Mouse (Mus musculus): ENCODE measurements around the gene Gm37240. TPM values are rescaled to one million over a fixed set of nuclear protein-coding genes. Genes with fewer than 3 reads are reported as not detected.

Gm37240 gene
- polyA plus RNA-seq, 1 experiment = 0.77 TPM

- H3K4me1 ChIP-seq (ENCODE audit: control insufficient read depth, insufficient read depth, low read length) = peaks cover 11% of the 10 kb centered on the region; the same call in 1 of the 2 replicates
- no peaks in the 10 kb centered on the region for H3K27me3 ChIP-seq (ENCODE audit: control insufficient read depth, insufficient read depth, low read length)
- 29% methylated on average over 4 of the region's 4 CpGs for WGBS
- TF ChIP-seq CTCF (IDR thresholded peaks at IDR 0.05; ENCODE audit: borderline replicate concordance, insufficient read depth, low read depth, low read length) = no peak
- no peak for TF ChIP-seq POLR2A (IDR thresholded peaks at IDR 0.05; ENCODE audit: borderline replicate concordance, insufficient read depth, low read length)
- H3K4me3 ChIP-seq (replicated peaks; ENCODE audit: insufficient read depth, low read depth, low read length) = no peak overlapping the region
- no peak for DNase-seq
- H3K27ac ChIP-seq (ENCODE audit: insufficient read depth, low read length) = no peak overlapping the region
Observed at GRCm38 (mm10) chr3:84967364-84967763, 920.0 kb downstream of the Gm37240 start.

DNA sequence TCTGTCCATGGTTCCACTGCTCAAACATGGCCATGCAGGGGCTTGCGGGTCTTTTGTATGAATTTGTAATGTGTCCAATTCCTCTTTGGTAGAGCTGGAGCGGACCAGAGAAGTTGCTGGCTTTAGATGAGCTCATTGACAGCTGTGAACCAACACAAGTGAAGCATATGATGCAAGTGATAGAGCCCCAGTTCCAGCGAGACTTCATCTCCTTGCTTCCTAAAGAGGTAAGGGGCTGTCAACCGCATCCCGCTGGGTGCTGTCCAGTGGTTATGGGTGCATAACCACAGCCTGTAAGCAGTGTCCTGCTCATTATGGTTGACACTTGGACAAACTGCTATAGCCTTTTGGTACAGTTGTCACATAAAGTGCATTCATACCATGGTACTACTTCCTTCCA lies 922.2 kb downstream of the Gm37240 start:
- TF ChIP-seq CTCF (IDR thresholded peaks at IDR 0.05; ENCODE audit: borderline replicate concordance, insufficient read depth, low read depth, low read length) = no peak
- Histone ChIP-seq H3K27me3 (ENCODE audit: control insufficient read depth, insufficient read depth, low read length) (no peaks in the 10 kb centered on the region), H3K4me1 (ENCODE audit: control insufficient read depth, insufficient read depth, low read length) (peaks cover 14% of the 10 kb centered on the region; the same call in 1 of the 2 replicates), H3K4me3 (replicated peaks; ENCODE audit: insufficient read depth, low read depth, low read length) (no peak overlapping the region), H3K27ac (ENCODE audit: insufficient read depth, low read length) (no peak overlapping the region)
- no peak for DNase-seq
- 38% methylated on average over 5 of the region's 5 CpGs for WGBS

DNA sequence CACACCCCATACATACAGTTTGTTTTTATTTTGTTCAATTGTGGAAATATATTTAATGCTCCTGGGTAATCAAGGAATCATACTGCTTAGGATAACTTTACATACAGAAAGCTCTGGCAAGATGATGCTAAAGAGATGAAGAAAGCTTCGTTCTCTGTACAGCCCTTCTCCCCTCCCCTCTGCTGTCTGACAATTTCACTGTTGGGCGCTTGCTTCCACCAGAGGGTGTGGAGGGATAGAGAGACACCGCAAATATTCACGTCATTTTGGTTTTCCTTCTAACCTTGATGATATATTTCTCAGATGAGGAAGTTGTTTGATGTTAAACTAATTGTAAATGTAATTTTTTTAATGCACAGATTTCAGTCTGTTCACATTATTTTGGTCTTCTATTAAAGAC lies 931.5 kb downstream of the Gm37240 start:
- DNase-seq = peak in 1 of 2 experiments; percentile 63
- no peak overlapping the region for H3K27ac ChIP-seq (ENCODE audit: insufficient read depth, low read length)
- 8% methylated on average over 4 of the region's 4 CpGs for whole genome bisulfite sequencing
- TF ChIP-seq CTCF (IDR thresholded peaks at IDR 0.05; ENCODE audit: borderline replicate concordance, insufficient read depth, low read depth, low read length) (peak; percentile 59), POLR2A (IDR thresholded peaks at IDR 0.05; ENCODE audit: borderline replicate concordance, insufficient read depth, low read length) (no peak)
- H3K4me1 ChIP-seq (ENCODE audit: control insufficient read depth, insufficient read depth, low read length) = peaks cover 3% of the 10 kb centered on the region; the same call in 1 of the 2 replicates
- peak overlapping the region; percentile 31 for H3K4me3 ChIP-seq (replicated peaks; ENCODE audit: insufficient read depth, low read depth, low read length)
- no peaks in the 10 kb centered on the region for H3K27me3 ChIP-seq (ENCODE audit: control insufficient read depth, insufficient read depth, low read length)

GRCm38 (mm10) chr3:84955011-84955775 lies 932.1 kb downstream of the Gm37240 start:
- H3K4me3 ChIP-seq (replicated peaks; ENCODE audit: insufficient read depth, low read depth, low read length) = peak overlapping the region; percentile 99
- H3K4me1 ChIP-seq (ENCODE audit: control insufficient read depth, insufficient read depth, low read length) = peaks cover 3% of the 10 kb centered on the region; the same call in 1 of the 2 replicates
- H3K27me3 ChIP-seq (ENCODE audit: control insufficient read depth, insufficient read depth, low read length) = no peaks in the 10 kb centered on the region
- WGBS = 24% methylated on average over 8 of the region's 8 CpGs
- no peak for TF ChIP-seq POLR2A (IDR thresholded peaks at IDR 0.05; ENCODE audit: borderline replicate concordance, insufficient read depth, low read length)
- TF ChIP-seq CTCF (IDR thresholded peaks at IDR 0.05; ENCODE audit: borderline replicate concordance, insufficient read depth, low read depth, low read length) = no peak
- no peak overlapping the region for H3K27ac ChIP-seq (ENCODE audit: insufficient read depth, low read length)
- DNase-seq = no peak

GRCm38 (mm10) chr3:84952585-84953187 lies 934.6 kb downstream of the Gm37240 start:
- Histone ChIP-seq H3K4me3 (replicated peaks; ENCODE audit: insufficient read depth, low read depth, low read length) (peak overlapping the region; percentile 99), H3K27me3 (ENCODE audit: control insufficient read depth, insufficient read depth, low read length) (no peaks in the 10 kb centered on the region), H3K27ac (ENCODE audit: insufficient read depth, low read length) (peak overlapping the region; percentile 99), H3K4me1 (ENCODE audit: control insufficient read depth, insufficient read depth, low read length) (peaks cover 1% of the 10 kb centered on the region; the same call in 1 of the 2 replicates)
- DNase-seq = no peak
- 3% methylated on average over 7 of the region's 7 CpGs for whole genome bisulfite sequencing
- TF ChIP-seq CTCF (IDR thresholded peaks at IDR 0.05; ENCODE audit: borderline replicate concordance, insufficient read depth, low read depth, low read length) (no peak), POLR2A (IDR thresholded peaks at IDR 0.05; ENCODE audit: borderline replicate concordance, insufficient read depth, low read length) (no peak)

DNA sequence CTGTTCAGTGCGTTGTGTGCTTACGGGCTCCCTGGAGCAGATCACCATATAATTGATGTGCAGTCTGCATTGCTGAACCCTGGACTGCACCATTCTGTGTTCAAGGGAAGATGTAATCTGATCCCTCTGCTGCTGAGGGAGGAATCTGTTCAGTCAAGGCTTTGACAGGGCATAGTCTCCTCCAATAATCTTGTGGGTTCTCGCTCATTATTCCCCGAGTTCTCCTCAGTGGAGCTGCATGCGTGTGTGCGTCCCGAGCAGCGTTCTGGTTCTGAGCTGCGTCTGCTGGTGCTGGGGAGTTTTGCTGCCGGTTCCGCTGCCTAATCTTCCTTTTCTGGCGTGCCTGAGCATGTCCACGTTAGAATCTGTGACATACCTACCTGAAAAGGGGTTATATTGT lies 935.2 kb downstream of the Gm37240 start:
- WGBS = under 1% methylated on average over 13 of the region's 13 CpGs
- no peaks in the 10 kb centered on the region; the same call in 1 of the 2 replicates for H3K4me1 ChIP-seq (ENCODE audit: control insufficient read depth, insufficient read depth, low read length)
- peak overlapping the region; percentile 99 for H3K4me3 ChIP-seq (replicated peaks; ENCODE audit: insufficient read depth, low read depth, low read length)
- H3K27ac ChIP-seq (ENCODE audit: insufficient read depth, low read length) = peak overlapping the region; percentile 99
- peak; percentile 97 for TF ChIP-seq POLR2A (IDR thresholded peaks at IDR 0.05; ENCODE audit: borderline replicate concordance, insufficient read depth, low read length)
- no peak for TF ChIP-seq CTCF (IDR thresholded peaks at IDR 0.05; ENCODE audit: borderline replicate concordance, insufficient read depth, low read depth, low read length)
- DNase-seq = peak; percentile 88 to 89
- H3K27me3 ChIP-seq (ENCODE audit: control insufficient read depth, insufficient read depth, low read length) = no peaks in the 10 kb centered on the region

- 7% methylated on average over 2 of the region's 2 CpGs for WGBS
- no peaks in the 10 kb centered on the region for H3K27me3 ChIP-seq (ENCODE audit: control insufficient read depth, insufficient read depth, low read length)
- H3K4me3 ChIP-seq (replicated peaks; ENCODE audit: insufficient read depth, low read depth, low read length) = peak overlapping the region; percentile 99
- no peaks in the 10 kb centered on the region; the same call in 1 of the 2 replicates for H3K4me1 ChIP-seq (ENCODE audit: control insufficient read depth, insufficient read depth, low read length)
- TF ChIP-seq CTCF (IDR thresholded peaks at IDR 0.05; ENCODE audit: borderline replicate concordance, insufficient read depth, low read depth, low read length) = no peak
- TF ChIP-seq POLR2A (IDR thresholded peaks at IDR 0.05; ENCODE audit: borderline replicate concordance, insufficient read depth, low read length) = no peak
- DNase-seq = no peak
- H3K27ac ChIP-seq (ENCODE audit: insufficient read depth, low read length) = peak overlapping the region; percentile 99
Observed at GRCm38 (mm10) chr3:84951698-84952097, 935.6 kb downstream of the Gm37240 start.

- no peak for DNase-seq
- Histone ChIP-seq H3K4me1 (ENCODE audit: control insufficient read depth, insufficient read depth, low read length) (no peaks in the 10 kb centered on the region; the same call in 1 of the 2 replicates), H3K27me3 (ENCODE audit: control insufficient read depth, insufficient read depth, low read length) (no peaks in the 10 kb centered on the region), H3K27ac (ENCODE audit: insufficient read depth, low read length) (no peak overlapping the region), H3K4me3 (replicated peaks; ENCODE audit: insufficient read depth, low read depth, low read length) (no peak overlapping the region)
- TF ChIP-seq POLR2A (IDR thresholded peaks at IDR 0.05; ENCODE audit: borderline replicate concordance, insufficient read depth, low read length) = no peak
- TF ChIP-seq CTCF (IDR thresholded peaks at IDR 0.05; ENCODE audit: borderline replicate concordance, insufficient read depth, low read depth, low read length) = no peak
- 83% methylated on average over 4 of the region's 4 CpGs for WGBS
Observed at GRCm38 (mm10) chr3:84949387-84949786, 937.9 kb downstream of the Gm37240 start.
